Mouse (Mus musculus) stomach, postnatal 0 days (tissue): ENCODE measurements around the gene Gp1bb. TPM values are rescaled to one million over a fixed set of nuclear protein-coding genes. Genes with fewer than 3 reads are reported as not detected.

ENCODE experiments used
- ATAC-seq: fragments of 200-750 bp; cut with Nextera tagmentation; 2 replicates; pipeline ENCODE4 v1.8.0; 2017; ENCODE audit not compliant: low FRiP score, low TSS enrichment
- DNase-seq: peaks from one replicate; pipeline ENCODE4 v3.0.0-alpha.2; 2016; ENCODE audit warnings: low spot score
- H3K27ac ChIP-seq: fragments of 300-500 bp; sonication (generic); replicated peaks from 2 replicates; pipeline ENCODE4 v1.5.1; 2014; ENCODE audit warnings: mild to moderate bottlenecking, control low read depth
- H3K27me3 ChIP-seq: fragments of 300-500 bp; sonication (generic); 2 replicates; pipeline ENCODE4 v1.6.1; 2014; ENCODE audit warnings: low read length; ENCODE audit not compliant: control insufficient read depth, insufficient read depth
- H3K36me3 ChIP-seq: fragments of 300-500 bp; sonication (generic); 2 replicates; pipeline ENCODE4 v1.6.1; 2014; ENCODE audit warnings: low read length, mixed read lengths; ENCODE audit not compliant: control insufficient read depth, insufficient read depth
- H3K4me1 ChIP-seq: fragments of 300-500 bp; sonication (generic); replicated peaks from 2 replicates; pipeline ENCODE4 v1.6.1; 2014; ENCODE audit warnings: antibody characterized with exemption; ENCODE audit not compliant: control insufficient read depth, insufficient read depth
- H3K4me2 ChIP-seq: fragments of 300-500 bp; sonication (generic); replicated peaks from 2 replicates; pipeline ENCODE4 v1.6.1; 2014; ENCODE audit warnings: low read depth, mild to moderate bottlenecking, control low read depth, moderate library complexity
- H3K4me3 ChIP-seq: fragments of 300-500 bp; sonication (generic); 2 replicates; pipeline ENCODE4 v1.5.1; 2014; ENCODE audit warnings: low read depth, low read length, control low read depth
- H3K9ac ChIP-seq: fragments of 300-500 bp; sonication (generic); 2 replicates; pipeline ENCODE4 v1.6.1; 2014; ENCODE audit warnings: mild to moderate bottlenecking, low read length, control low read depth, mixed read lengths
- H3K9me3 ChIP-seq: fragments of 300-500 bp; sonication (generic); 2 replicates; pipeline ENCODE4 v1.6.1; 2016; ENCODE audit warnings: low read length; ENCODE audit not compliant: control insufficient read depth
- CTCF ChIP-seq: IDR thresholded peaks from 2 replicates; pipeline ENCODE4 v1.5.1; 2016; ENCODE audit warnings: antibody characterized with exemption, low read depth, mild to moderate bottlenecking, moderate library complexity
- EP300 ChIP-seq: optimal IDR thresholded peaks from 2 replicates; pipeline ENCODE3; 2016; ENCODE audit warnings: antibody characterized with exemption
- WGBS: fragments of 180-500 bp; shearing (Covaris S2); extraction: QIAGEN DNeasy Blood & Tissue Kit; methylation state at CpG from one replicate; pipeline ENCODE4 v1.1.7; 2014; 5-methylcytosine and 5-hydroxymethylcytosine counted together
- polyA plus RNA-seq: library from polyadenylated mRNA; unstranded; fragments of >200 nt; fragmentation: Nextera tagmentation; extraction: Ambion mirVana; gene quantifications from 2 replicates; pipeline ENCODE4 v1.2.1, GENCODE M21; 2015

Gp1bb gene
- polyA plus RNA-seq, 1 experiment from 2014 or later = 4.6 TPM

GRCm38 (mm10) chr16:18584901-18585510, 37.2 kb downstream of the Gp1bb start:
- Histone ChIP-seq H3K9me3 (no peaks in the 10 kb centered on the region), H3K4me3 (no peak overlapping the region), H3K27ac (no peak overlapping the region), H3K27me3 (peaks cover 57% of the 10 kb centered on the region), H3K4me2 (no peak overlapping the region), H3K9ac (no peak overlapping the region), H3K36me3 (no peaks in the 10 kb centered on the region), H3K4me1 (peaks cover 5% of the 10 kb centered on the region)
- ATAC-seq (no peak), DNase-seq (no peak)
- 76% methylated on average over 10 of the region's 10 CpGs for WGBS
- TF ChIP-seq CTCF (no peak), EP300 (no peak)

GRCm38 (mm10) chr16:18583673-18584357, 38.4 kb downstream of the Gp1bb start:
- no peak overlapping the region for H3K4me3 ChIP-seq
- no peak overlapping the region for H3K4me2 ChIP-seq
- TF ChIP-seq EP300 (no peak), CTCF (no peak)
- peaks cover 50% of the 10 kb centered on the region for H3K27me3 ChIP-seq
- no peak for DNase-seq
- H3K9me3 ChIP-seq = no peaks in the 10 kb centered on the region
- ATAC-seq = no peak
- H3K4me1 ChIP-seq = peaks cover 5% of the 10 kb centered on the region
- no peak overlapping the region for H3K27ac ChIP-seq
- no peaks in the 10 kb centered on the region for H3K36me3 ChIP-seq
- no peak overlapping the region for H3K9ac ChIP-seq
- WGBS = 68% methylated on average over 10 of the region's 10 CpGs

- Histone ChIP-seq H3K9me3 (no peaks in the 10 kb centered on the region), H3K27ac (no peak overlapping the region), H3K4me3 (no peak overlapping the region), H3K4me1 (peaks cover 5% of the 10 kb centered on the region), H3K4me2 (no peak overlapping the region), H3K9ac (no peak overlapping the region), H3K36me3 (no peaks in the 10 kb centered on the region), H3K27me3 (peaks cover 44% of the 10 kb centered on the region)
- 62% methylated on average over 10 of the region's 10 CpGs for WGBS
- ATAC-seq (no peak), DNase-seq (no peak)
- no peak for TF ChIP-seq CTCF
- no peak for TF ChIP-seq EP300
Measured at GRCm38 (mm10) chr16:18583169-18583568, 39.0 kb downstream of the Gp1bb start.

DNA sequence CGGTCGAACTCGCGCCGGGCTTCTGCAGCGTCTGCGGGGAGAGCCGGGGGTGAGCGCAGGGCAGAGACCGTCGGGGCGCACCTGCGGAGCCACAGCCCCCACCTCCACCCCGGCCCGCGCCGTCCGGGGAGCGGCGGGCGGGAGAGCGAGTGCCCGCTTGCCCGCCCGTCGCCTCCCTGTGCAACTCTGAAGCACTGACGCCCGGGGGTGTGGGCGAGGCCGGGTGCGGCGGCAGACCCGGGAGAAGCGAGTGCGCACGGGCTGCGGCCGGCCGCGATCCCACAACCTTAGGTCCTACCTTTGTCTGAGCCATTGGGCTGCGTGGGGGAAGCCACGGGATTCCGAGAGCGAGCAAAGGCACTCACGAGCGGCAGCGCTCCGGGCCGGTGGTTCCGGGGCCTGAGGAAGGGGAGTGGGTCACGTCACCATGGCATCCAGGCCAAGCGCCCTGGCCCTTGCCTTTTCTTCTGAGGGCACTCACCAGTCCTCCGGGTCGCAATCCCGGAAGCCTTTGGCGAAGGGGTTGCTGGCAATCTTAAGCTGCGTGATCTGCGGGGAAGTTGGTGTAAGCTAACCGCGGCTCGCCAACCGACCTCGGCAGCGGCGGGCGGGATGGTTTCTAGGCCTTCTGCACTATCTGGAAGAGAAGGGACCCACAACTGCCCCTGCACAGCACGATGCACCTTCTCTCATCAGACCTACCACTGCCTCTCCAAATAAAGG, 39.6 kb downstream of the Gp1bb start:
- no peak for TF ChIP-seq EP300
- no peak for TF ChIP-seq CTCF
- H3K4me2 ChIP-seq = peak overlapping the region; percentile 60
- peaks cover 38% of the 10 kb centered on the region; the same call in 1 of the 2 replicates for H3K27me3 ChIP-seq
- H3K9me3 ChIP-seq = no peaks in the 10 kb centered on the region
- H3K9ac ChIP-seq = no peak overlapping the region
- ATAC-seq = no peak
- no peaks in the 10 kb centered on the region for H3K36me3 ChIP-seq
- DNase-seq = no peak
- no peak overlapping the region for H3K27ac ChIP-seq
- H3K4me1 ChIP-seq = peaks cover 5% of the 10 kb centered on the region
- peak overlapping the region; percentile 43 for H3K4me3 ChIP-seq
- WGBS = 12% methylated on average over 56 of the region's 67 CpGs

DNA sequence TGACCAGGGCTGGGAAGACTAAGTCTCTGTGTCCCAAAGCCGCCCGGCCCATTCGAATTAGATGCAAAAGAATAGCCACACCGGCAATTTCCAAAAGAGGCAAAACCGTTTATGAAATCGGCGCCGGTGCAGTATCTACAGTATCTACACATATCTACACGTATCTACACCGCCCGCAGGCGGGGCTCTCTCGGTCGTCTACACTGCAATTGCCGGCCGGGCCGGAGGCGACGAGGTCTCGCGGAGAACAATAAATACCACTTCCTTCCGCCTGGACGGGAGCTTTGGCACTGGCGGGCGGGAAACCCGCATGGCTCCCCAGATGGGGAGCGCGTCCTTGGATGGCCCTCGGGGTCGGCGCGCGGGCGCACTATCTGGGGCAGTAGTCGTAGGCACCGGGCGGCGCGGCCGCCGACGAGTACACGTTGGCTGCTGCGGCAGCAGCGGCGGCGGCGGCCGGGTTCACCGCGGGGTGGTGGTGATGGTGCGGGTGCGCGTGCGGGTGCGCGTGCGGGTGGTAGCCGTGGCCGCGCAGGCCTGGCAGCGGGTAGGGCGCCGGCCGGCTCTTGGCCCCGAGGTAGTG, 40.5 kb downstream of the Gp1bb start:
- Histone ChIP-seq H3K27me3 (peaks cover 38% of the 10 kb centered on the region; the same call in 1 of the 2 replicates), H3K9me3 (no peaks in the 10 kb centered on the region), H3K4me1 (peaks cover 5% of the 10 kb centered on the region), H3K36me3 (no peaks in the 10 kb centered on the region), H3K27ac (no peak overlapping the region), H3K4me3 (peak overlapping the region; percentile 43), H3K4me2 (peak overlapping the region; percentile 60), H3K9ac (no peak overlapping the region)
- DNase-seq = no peak
- WGBS = 4% methylated on average over 64 of the region's 66 CpGs
- TF ChIP-seq EP300 (no peak), CTCF (no peak)
- peak; percentile 28; the same call in 1 of the 2 replicates for ATAC-seq
